Mouse (Mus musculus) liver, postnatal 0 days (tissue): ENCODE measurements around the gene Nfix.

Experiments used
- CTCF ChIP-seq: sonication (generic); IDR thresholded peaks from 2 replicates; pipeline ENCODE4 v1.5.1; 2016; ENCODE audit warnings: antibody characterized with exemption, low read depth
- EP300 ChIP-seq: IDR thresholded peaks from 2 replicates; pipeline ENCODE4 v1.6.1; 2016; ENCODE audit warnings: antibody characterized with exemption, low read depth, mild to moderate bottlenecking

GRCm38 (mm10) chr8:84786801-84787467 lies 13.2 kb downstream of the Nfix start:
- TF ChIP-seq EP300 (no peak), CTCF (no peak)
